Mouse (Mus musculus): ENCODE data around the gene Zmynd15. TPM values are rescaled to one million over a fixed set of nuclear protein-coding genes. Genes with fewer than 3 reads are reported as not detected.

Gene Zmynd15
- polyA plus RNA-seq, 1 experiment, result 8.7 TPM

- peaks cover 6% of the 10 kb centered on the region for H3K4me1 ChIP-seq (ENCODE audit: control insufficient read depth, insufficient read depth, low read length)
- peak within 1 kb of the TSS; percentile 84 for H3K4me3 ChIP-seq (replicated peaks; ENCODE audit: extremely low read depth, low read depth, low read length)
- peak; percentile 97 for DNase-seq
- WGBS, result under 1% methylated on average over 68 of the region's 75 CpGs
- TF ChIP-seq POLR2A (IDR thresholded peaks at IDR 0.05; ENCODE audit: borderline replicate concordance, extremely low read depth, low read depth, low read length) (peak; percentile 75; the same call in 1 of the 2 replicates), CTCF (IDR thresholded peaks at IDR 0.05; ENCODE audit: insufficient read depth, low read length) (peak; percentile 76)
These were observed 27.0 kb upstream of the Zmynd15 start, which contains the start of gene Arrb2 for GRCm38 (mm10) chr11:70432048-70432894. TSS of gene Arrb2 (plus strand) at chr11:70432635.

GRCm38 (mm10) chr11:70432895-70433568 lies 26.2 kb upstream of the Zmynd15 start:
- Histone ChIP-seq H3K4me3 (replicated peaks; ENCODE audit: extremely low read depth, low read depth, low read length) (peak overlapping the region; percentile 84), H3K4me1 (ENCODE audit: control insufficient read depth, insufficient read depth, low read length) (peaks cover 6% of the 10 kb centered on the region)
- DNase-seq, result no peak
- TF ChIP-seq CTCF (IDR thresholded peaks at IDR 0.05; ENCODE audit: insufficient read depth, low read length) (no peak), POLR2A (IDR thresholded peaks at IDR 0.05; ENCODE audit: borderline replicate concordance, extremely low read depth, low read depth, low read length) (no peak)
- 7% methylated on average over 15 of the region's 15 CpGs for WGBS

DNA sequence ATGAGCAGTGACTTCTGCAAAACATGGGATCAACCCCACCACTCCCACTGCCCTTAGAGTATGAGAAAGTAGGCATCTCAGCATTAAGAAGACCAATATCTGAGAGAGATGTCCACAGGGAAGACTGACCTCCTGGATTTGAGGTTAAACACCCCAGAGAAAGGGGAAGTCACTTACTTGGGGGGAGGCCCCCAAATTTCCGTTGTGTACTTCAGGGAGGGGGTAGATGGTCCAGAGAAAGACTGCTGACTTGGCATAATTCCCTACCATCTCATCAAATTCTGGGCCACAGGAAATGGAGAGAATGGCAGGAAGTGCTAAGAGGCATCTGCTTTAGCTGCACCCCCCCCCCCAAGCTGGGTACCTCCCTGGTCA lies 25.7 kb upstream of the Zmynd15 start:
- 54% methylated on average over 1 of the region's 1 CpGs for WGBS
- no peak for TF ChIP-seq CTCF (IDR thresholded peaks at IDR 0.05; ENCODE audit: insufficient read depth, low read length)
- no peak for TF ChIP-seq POLR2A (IDR thresholded peaks at IDR 0.05; ENCODE audit: borderline replicate concordance, extremely low read depth, low read depth, low read length)
- Histone ChIP-seq H3K4me1 (ENCODE audit: control insufficient read depth, insufficient read depth, low read length) (peaks cover 6% of the 10 kb centered on the region), H3K4me3 (replicated peaks; ENCODE audit: extremely low read depth, low read depth, low read length) (peak overlapping the region; percentile 26)
- no peak for DNase-seq

- Histone ChIP-seq H3K4me1 (ENCODE audit: control insufficient read depth, insufficient read depth, low read length) (peaks cover 6% of the 10 kb centered on the region), H3K4me3 (replicated peaks; ENCODE audit: extremely low read depth, low read depth, low read length) (peak overlapping the region; percentile 1)
- WGBS, result 84% methylated on average over 3 of the region's 3 CpGs
- no peak for DNase-seq
- no peak for TF ChIP-seq CTCF (IDR thresholded peaks at IDR 0.05; ENCODE audit: insufficient read depth, low read length)
- TF ChIP-seq POLR2A (IDR thresholded peaks at IDR 0.05; ENCODE audit: borderline replicate concordance, extremely low read depth, low read depth, low read length), result no peak
These were observed 25.3 kb upstream of the Zmynd15 start for GRCm38 (mm10) chr11:70433951-70434350.

DNA sequence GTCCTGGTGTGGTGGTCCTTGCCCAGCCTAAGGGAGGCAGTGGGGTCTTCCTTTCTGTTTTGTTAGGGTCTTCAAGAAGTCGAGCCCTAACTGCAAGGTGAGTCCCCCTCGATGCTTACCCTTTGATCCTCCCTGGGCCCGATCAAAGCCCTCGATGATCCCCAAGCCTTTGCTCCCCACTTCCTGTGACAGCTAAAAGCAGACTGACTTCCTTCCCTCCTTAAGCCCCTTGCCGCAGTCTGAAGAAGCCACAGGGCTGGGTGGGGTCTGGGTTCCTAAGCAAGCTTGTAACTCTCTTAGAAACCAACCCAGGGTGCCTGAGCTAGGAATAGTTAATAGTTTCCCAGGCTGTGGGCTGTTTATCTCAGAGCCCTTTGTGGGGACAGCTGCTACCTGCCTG lies 23.8 kb upstream of the Zmynd15 start:
- no peak overlapping the region for H3K4me3 ChIP-seq (replicated peaks; ENCODE audit: extremely low read depth, low read depth, low read length)
- peaks cover 6% of the 10 kb centered on the region for H3K4me1 ChIP-seq (ENCODE audit: control insufficient read depth, insufficient read depth, low read length)
- TF ChIP-seq POLR2A (IDR thresholded peaks at IDR 0.05; ENCODE audit: borderline replicate concordance, extremely low read depth, low read depth, low read length), result no peak
- TF ChIP-seq CTCF (IDR thresholded peaks at IDR 0.05; ENCODE audit: insufficient read depth, low read length), result no peak
- 44% methylated on average over 5 of the region's 5 CpGs for WGBS
- no peak for DNase-seq

GRCm38 (mm10) chr11:70437426-70437825 lies 21.8 kb upstream of the Zmynd15 start:
- TF ChIP-seq POLR2A (IDR thresholded peaks at IDR 0.05; ENCODE audit: borderline replicate concordance, extremely low read depth, low read depth, low read length) (no peak), CTCF (IDR thresholded peaks at IDR 0.05; ENCODE audit: insufficient read depth, low read length) (no peak)
- 82% methylated on average over 6 of the region's 6 CpGs for WGBS
- H3K4me3 ChIP-seq (replicated peaks; ENCODE audit: extremely low read depth, low read depth, low read length), result no peak overlapping the region
- DNase-seq, result no peak
- H3K4me1 ChIP-seq (ENCODE audit: control insufficient read depth, insufficient read depth, low read length), result peaks cover 6% of the 10 kb centered on the region

GRCm38 (mm10) chr11:70438728-70439374 lies 20.4 kb upstream of the Zmynd15 start:
- Histone ChIP-seq H3K4me1 (ENCODE audit: control insufficient read depth, insufficient read depth, low read length) (no peaks in the 10 kb centered on the region; the same call in 1 of the 2 replicates), H3K4me3 (replicated peaks; ENCODE audit: extremely low read depth, low read depth, low read length) (no peak overlapping the region)
- no peak for DNase-seq
- WGBS, result 90% methylated on average over 7 of the region's 7 CpGs
- TF ChIP-seq POLR2A (IDR thresholded peaks at IDR 0.05; ENCODE audit: borderline replicate concordance, extremely low read depth, low read depth, low read length) (no peak), CTCF (IDR thresholded peaks at IDR 0.05; ENCODE audit: insufficient read depth, low read length) (no peak)

DNA sequence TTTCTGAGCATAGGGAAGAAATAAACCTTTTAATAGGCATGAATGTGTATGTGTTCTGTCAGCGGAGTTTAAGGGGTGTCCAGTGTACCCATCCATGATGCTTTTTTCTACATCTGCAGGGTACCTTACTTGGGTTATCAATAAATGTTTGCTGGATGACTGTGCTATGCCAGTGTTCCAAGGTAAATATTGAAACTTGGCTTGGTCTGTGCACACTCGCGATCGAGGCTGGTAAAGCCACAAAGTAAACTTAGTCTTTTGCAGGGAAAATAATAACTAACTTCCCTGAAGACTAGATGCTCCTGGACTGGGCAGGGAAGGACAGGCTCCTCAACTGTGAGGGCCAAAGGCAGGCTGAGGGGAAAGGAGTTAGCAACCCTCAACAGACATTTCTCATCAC lies 18.6 kb upstream of the Zmynd15 start:
- DNase-seq, result no peak
- no peak overlapping the region for H3K4me3 ChIP-seq (replicated peaks; ENCODE audit: extremely low read depth, low read depth, low read length)
- no peak for TF ChIP-seq CTCF (IDR thresholded peaks at IDR 0.05; ENCODE audit: insufficient read depth, low read length)
- no peak for TF ChIP-seq POLR2A (IDR thresholded peaks at IDR 0.05; ENCODE audit: borderline replicate concordance, extremely low read depth, low read depth, low read length)
- WGBS, result 74% methylated on average over 4 of the region's 4 CpGs
- peaks cover 2% of the 10 kb centered on the region; the same call in 1 of the 2 replicates for H3K4me1 ChIP-seq (ENCODE audit: control insufficient read depth, insufficient read depth, low read length)

DNA sequence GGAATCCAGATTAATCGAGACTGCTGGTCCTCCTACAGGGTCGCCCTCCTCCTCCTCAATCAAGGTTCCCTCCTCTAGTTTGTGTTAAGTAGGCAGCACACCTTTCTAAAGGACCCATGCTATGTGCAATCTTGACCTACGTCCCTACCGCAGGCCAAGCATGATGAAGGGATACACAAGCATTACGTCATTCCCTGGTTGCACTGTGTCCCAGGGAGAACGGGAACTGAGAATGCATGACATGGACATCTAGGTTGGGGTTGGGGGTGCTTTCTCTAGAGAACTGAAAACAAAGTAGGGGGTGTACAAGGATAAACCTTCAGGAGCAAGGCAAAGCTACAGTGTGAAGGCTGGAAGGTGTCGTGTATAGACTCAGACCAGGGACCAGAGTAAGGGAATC lies 17.4 kb upstream of the Zmynd15 start:
- Histone ChIP-seq H3K4me1 (ENCODE audit: control insufficient read depth, insufficient read depth, low read length) (peaks cover 2% of the 10 kb centered on the region; the same call in 1 of the 2 replicates), H3K4me3 (replicated peaks; ENCODE audit: extremely low read depth, low read depth, low read length) (no peak overlapping the region)
- TF ChIP-seq POLR2A (IDR thresholded peaks at IDR 0.05; ENCODE audit: borderline replicate concordance, extremely low read depth, low read depth, low read length) (no peak), CTCF (IDR thresholded peaks at IDR 0.05; ENCODE audit: insufficient read depth, low read length) (no peak)
- 79% methylated on average over 7 of the region's 7 CpGs for WGBS
- no peak for DNase-seq

Data from lung, adult 2 months (tissue).